Mouse (Mus musculus): ENCODE measurements around the gene Ggt5. TPM values are rescaled to one million over a fixed set of nuclear protein-coding genes. Genes with fewer than 3 reads are reported as not detected.

Ggt5 gene
- polyA plus RNA-seq, 2 experiments, result 0.27 to 0.65 TPM

GRCm38 (mm10) chr10:75552106-75552505 is 37.0 kb upstream of the Ggt5 start:
- Histone ChIP-seq H3K4me2 (ENCODE audit: low read depth) (no peak overlapping the region), H3K9ac (replicated peaks) (no peak overlapping the region), H3K4me1 (replicated peaks; ENCODE audit: control insufficient read depth in 2 of 2, insufficient read depth in 2 of 2, low read length in 1 of 2) (peaks cover 0 to 4% of the 10 kb centered on the region in 2 experiments; a peak in 1 of 4 replicates), H3K36me3 (replicated peaks; ENCODE audit: control insufficient read depth, insufficient read depth, low read depth) (no peaks in the 10 kb centered on the region), H3K4me3 (ENCODE audit: insufficient read depth in 1 of 2, low read depth in 2 of 2, low read length in 2 of 2) (no peak overlapping the region), H3K9me3 (ENCODE audit: control insufficient read depth, low read length) (no peaks in the 10 kb centered on the region), H3K27me3 (ENCODE audit: control insufficient read depth, insufficient read depth, low read length) (no peaks in the 10 kb centered on the region), H3K27ac (no peak overlapping the region)
- no peak for TF ChIP-seq CTCF (IDR thresholded peaks at IDR 0.05; ENCODE audit: low read depth)
- TF ChIP-seq EP300 (IDR thresholded peaks at IDR 0.05; ENCODE audit: low read depth), result no peak
- 30% methylated on average over 2 of the region's 2 CpGs for WGBS (ENCODE audit: insufficient replicate concordance)
- no peak for DNase-seq (ENCODE audit: low read depth in 3 of 3, low spot score in 3 of 3)
- ATAC-seq (ENCODE audit: insufficient read depth), result no peak

GRCm38 (mm10) chr10:75552701-75553450 is 36.3 kb upstream of the Ggt5 start:
- DNase-seq (ENCODE audit: low read depth in 3 of 3, low spot score in 3 of 3) (no peak), ATAC-seq (ENCODE audit: insufficient read depth) (no peak)
- Histone ChIP-seq H3K9ac (replicated peaks) (no peak overlapping the region), H3K4me3 (ENCODE audit: insufficient read depth in 1 of 2, low read depth in 2 of 2, low read length in 2 of 2) (no peak overlapping the region), H3K27me3 (ENCODE audit: control insufficient read depth, insufficient read depth, low read length) (no peaks in the 10 kb centered on the region), H3K36me3 (replicated peaks; ENCODE audit: control insufficient read depth, insufficient read depth, low read depth) (no peaks in the 10 kb centered on the region), H3K27ac (no peak overlapping the region), H3K9me3 (ENCODE audit: control insufficient read depth, low read length) (no peaks in the 10 kb centered on the region), H3K4me1 (replicated peaks; ENCODE audit: control insufficient read depth in 2 of 2, insufficient read depth in 2 of 2, low read length in 1 of 2) (peaks cover 0 to 4% of the 10 kb centered on the region in 2 experiments; a peak in 1 of 4 replicates), H3K4me2 (ENCODE audit: low read depth) (no peak overlapping the region)
- WGBS (ENCODE audit: insufficient replicate concordance), result 66% methylated on average over 13 of the region's 13 CpGs
- TF ChIP-seq EP300 (IDR thresholded peaks at IDR 0.05; ENCODE audit: low read depth) (no peak), CTCF (IDR thresholded peaks at IDR 0.05; ENCODE audit: low read depth) (no peak)

GRCm38 (mm10) chr10:75554090-75554489 is 35.0 kb upstream of the Ggt5 start:
- no peak overlapping the region for H3K27ac ChIP-seq
- no peak overlapping the region for H3K4me2 ChIP-seq (ENCODE audit: low read depth)
- WGBS (ENCODE audit: insufficient replicate concordance), result 50% methylated on average over 8 of the region's 8 CpGs
- H3K9me3 ChIP-seq (ENCODE audit: control insufficient read depth, low read length), result no peaks in the 10 kb centered on the region
- peaks cover 10% of the 10 kb centered on the region for H3K27me3 ChIP-seq (ENCODE audit: control insufficient read depth, insufficient read depth, low read length)
- H3K9ac ChIP-seq (replicated peaks), result no peak overlapping the region
- H3K36me3 ChIP-seq (replicated peaks; ENCODE audit: control insufficient read depth, insufficient read depth, low read depth), result no peaks in the 10 kb centered on the region
- H3K4me1 ChIP-seq (replicated peaks; ENCODE audit: control insufficient read depth in 2 of 2, insufficient read depth in 2 of 2, low read length in 1 of 2), result peaks cover 0 to 4% of the 10 kb centered on the region in 2 experiments; a peak in 1 of 4 replicates
- no peak for ATAC-seq (ENCODE audit: insufficient read depth)
- no peak overlapping the region for H3K4me3 ChIP-seq (ENCODE audit: insufficient read depth in 1 of 2, low read depth in 2 of 2, low read length in 2 of 2)
- no peak for DNase-seq (ENCODE audit: low read depth in 3 of 3, low spot score in 3 of 3)
- TF ChIP-seq CTCF (IDR thresholded peaks at IDR 0.05; ENCODE audit: low read depth) (no peak), EP300 (IDR thresholded peaks at IDR 0.05; ENCODE audit: low read depth) (no peak)

- H3K9ac ChIP-seq (replicated peaks), result no peak overlapping the region
- H3K9me3 ChIP-seq (ENCODE audit: control insufficient read depth, low read length), result no peaks in the 10 kb centered on the region
- 70% methylated on average over 6 of the region's 6 CpGs for WGBS (ENCODE audit: insufficient replicate concordance)
Observed at GRCm38 (mm10) chr10:75555557-75555956, 33.6 kb upstream of the Ggt5 start.

GRCm38 (mm10) chr10:75556026-75556425 is 33.1 kb upstream of the Ggt5 start:
- no peak overlapping the region for H3K4me3 ChIP-seq (ENCODE audit: insufficient read depth in 1 of 2, low read depth in 2 of 2, low read length in 2 of 2)
- no peaks in the 10 kb centered on the region for H3K9me3 ChIP-seq (ENCODE audit: control insufficient read depth, low read length)
- H3K27ac ChIP-seq, result no peak overlapping the region
- no peaks in the 10 kb centered on the region for H3K36me3 ChIP-seq (replicated peaks; ENCODE audit: control insufficient read depth, insufficient read depth, low read depth)
- no peak overlapping the region for H3K9ac ChIP-seq (replicated peaks)
- DNase-seq (ENCODE audit: low read depth in 3 of 3, low spot score in 3 of 3) (no peak), ATAC-seq (ENCODE audit: insufficient read depth) (no peak)
- no peaks in the 10 kb centered on the region; a peak in 1 of 4 replicates for H3K4me1 ChIP-seq (replicated peaks; ENCODE audit: control insufficient read depth in 2 of 2, insufficient read depth in 2 of 2, low read length in 1 of 2)
- no peak overlapping the region for H3K4me2 ChIP-seq (ENCODE audit: low read depth)
- TF ChIP-seq CTCF (IDR thresholded peaks at IDR 0.05; ENCODE audit: low read depth), result no peak
- TF ChIP-seq EP300 (IDR thresholded peaks at IDR 0.05; ENCODE audit: low read depth), result no peak
- peaks cover 29% of the 10 kb centered on the region for H3K27me3 ChIP-seq (ENCODE audit: control insufficient read depth, insufficient read depth, low read length)
- WGBS (ENCODE audit: insufficient replicate concordance), result 65% methylated on average over 9 of the region's 9 CpGs

More at GRCm38 (mm10) chr10:75555557-75555956, 33.6 kb upstream of the Ggt5 start:
- no peak for TF ChIP-seq CTCF (IDR thresholded peaks at IDR 0.05; ENCODE audit: low read depth)
- no peak for TF ChIP-seq EP300 (IDR thresholded peaks at IDR 0.05; ENCODE audit: low read depth)
- no peak overlapping the region for H3K4me3 ChIP-seq (ENCODE audit: insufficient read depth in 1 of 2, low read depth in 2 of 2, low read length in 2 of 2)
- no peak overlapping the region for H3K27ac ChIP-seq
- no peak for DNase-seq (ENCODE audit: low read depth in 3 of 3, low spot score in 3 of 3)
- H3K36me3 ChIP-seq (replicated peaks; ENCODE audit: control insufficient read depth, insufficient read depth, low read depth), result no peaks in the 10 kb centered on the region
- H3K4me2 ChIP-seq (ENCODE audit: low read depth), result no peak overlapping the region
- H3K27me3 ChIP-seq (ENCODE audit: control insufficient read depth, insufficient read depth, low read length), result peaks cover 24% of the 10 kb centered on the region
- ATAC-seq (ENCODE audit: insufficient read depth), result no peak
- H3K4me1 ChIP-seq (replicated peaks; ENCODE audit: control insufficient read depth in 2 of 2, insufficient read depth in 2 of 2, low read length in 1 of 2), result peaks cover 0 to 2% of the 10 kb centered on the region in 2 experiments; a peak in 1 of 4 replicates
